Comparison of ENCODE assay signal across 22 mouse cellular contexts in the genomic region with DNA sequence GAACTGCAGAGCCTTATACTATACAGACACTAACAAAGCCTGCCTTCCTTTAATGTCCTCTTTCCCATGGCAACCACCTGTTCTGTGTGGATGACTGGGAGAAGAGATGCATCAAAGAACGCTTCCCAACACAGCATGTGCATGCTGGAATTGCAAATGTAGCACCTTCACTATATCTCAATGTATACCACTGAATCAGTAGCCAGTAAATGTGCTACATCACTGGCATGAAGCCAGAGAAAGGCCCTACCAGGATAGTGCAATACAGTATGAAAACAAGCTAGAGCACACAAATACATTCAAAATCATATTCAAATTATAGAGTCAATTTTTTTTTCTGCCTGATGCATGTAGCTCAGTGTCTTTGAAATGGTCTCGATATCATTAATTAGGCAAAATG. TPM values are rescaled to one million over a fixed set of nuclear protein-coding genes. Genes with fewer than 3 reads are reported as not detected.
DNase-seq lines count a peak whose midpoint lies in the region; ATAC-seq and TF ChIP-seq lines count a peak whose summit lies in the region.
"Had no signal": no experiment of that assay in that cellular context is flagged by ENCODE, and none has a peak within 500 bp of the region (broad histone marks: within the 10 kb centered on the region; RNA-seq: fewer than 3 reads in every experiment).

No protein-coding gene starts in this region.

- H3K9me3 ChIP-seq in forebrain, embryonic 14.5 days (replicated peaks; ENCODE audit: control insufficient read depth, low read length): no peaks in the 10 kb centered on the region
- no peaks in the 10 kb centered on the region for H3K9me3 ChIP-seq in forebrain, embryonic 15.5 days
- H3K9me3 ChIP-seq in lung, embryonic 14.5 days (ENCODE audit: low read depth, low read length): no peaks in the 10 kb centered on the region
- no peaks in the 10 kb centered on the region for H3K9me3 ChIP-seq in lung, postnatal 0 days (ENCODE audit: low read length)
- no peaks in the 10 kb centered on the region for H3K9me3 ChIP-seq in midbrain, embryonic 15.5 days
- no peaks in the 10 kb centered on the region for H3K9me3 ChIP-seq in midbrain, postnatal 0 days (ENCODE audit: low read length)
- H3K9me3 ChIP-seq: embryonic facial prominence, embryonic 10.5 days; embryonic facial prominence, embryonic 12.5 days; forebrain, embryonic 12.5 days had no signal

- H3K36me3 ChIP-seq in forebrain, embryonic 14.5 days (ENCODE audit: control insufficient read depth, insufficient read depth, low read length): no peaks in the 10 kb centered on the region
- H3K36me3 ChIP-seq in forebrain, embryonic 15.5 days: no peaks in the 10 kb centered on the region
- no peaks in the 10 kb centered on the region for H3K36me3 ChIP-seq in lung, embryonic 14.5 days (ENCODE audit: insufficient read depth)
- no peaks in the 10 kb centered on the region for H3K36me3 ChIP-seq in lung, postnatal 0 days (ENCODE audit: insufficient read depth, low read length)
- H3K36me3 ChIP-seq in midbrain, embryonic 15.5 days (replicated peaks): no peaks in the 10 kb centered on the region
- no peaks in the 10 kb centered on the region for H3K36me3 ChIP-seq in midbrain, postnatal 0 days (ENCODE audit: insufficient read depth, low read length)
- H3K36me3 ChIP-seq: embryonic facial prominence, embryonic 10.5 days; embryonic facial prominence, embryonic 12.5 days; forebrain, embryonic 12.5 days had no signal

- ATAC-seq in forebrain, embryonic 14.5 days: no peak
- ATAC-seq in forebrain, embryonic 15.5 days (replicated peaks): no peak
- no peak for ATAC-seq in lung, embryonic 14.5 days (ENCODE audit: insufficient read depth)
- no peak for ATAC-seq in lung, postnatal 0 days
- 0 out of 2 replicates have a peak, but pooled peaks have one; percentile 62 for ATAC-seq in midbrain, embryonic 15.5 days (replicated peaks)
- no peak for ATAC-seq in midbrain, postnatal 0 days (ENCODE audit: low FRiP score)
- ATAC-seq: forebrain, postnatal 0 days had no signal

- H3K4me3 ChIP-seq in forebrain, embryonic 14.5 days (ENCODE audit: low read depth, low read length): no peak overlapping the region
- no peak overlapping the region for H3K4me3 ChIP-seq in forebrain, embryonic 15.5 days
- H3K4me3 ChIP-seq in lung, embryonic 14.5 days (ENCODE audit: low read depth, low read length): no peak overlapping the region
- H3K4me3 ChIP-seq in lung, postnatal 0 days (ENCODE audit: low read depth, low read length): no peak overlapping the region
- H3K4me3 ChIP-seq in midbrain, embryonic 15.5 days: no peak overlapping the region
- H3K4me3 ChIP-seq in midbrain, postnatal 0 days (ENCODE audit: low read depth, low read length): no peak overlapping the region
- H3K4me3 ChIP-seq: embryonic facial prominence, embryonic 10.5 days; embryonic facial prominence, embryonic 12.5 days; forebrain, embryonic 12.5 days had no signal

- H3K27ac ChIP-seq in forebrain, embryonic 14.5 days (ENCODE audit: low read depth, low read length): no peak overlapping the region
- no peak overlapping the region for H3K27ac ChIP-seq in forebrain, embryonic 15.5 days (replicated peaks)
- no peak overlapping the region for H3K27ac ChIP-seq in lung, embryonic 14.5 days (ENCODE audit: low read depth)
- no peak overlapping the region for H3K27ac ChIP-seq in lung, postnatal 0 days (ENCODE audit: low read length)
- H3K27ac ChIP-seq in midbrain, embryonic 15.5 days: no peak overlapping the region
- no peak overlapping the region for H3K27ac ChIP-seq in midbrain, postnatal 0 days (ENCODE audit: low read depth, low read length)
- H3K27ac ChIP-seq: embryonic facial prominence, embryonic 10.5 days; embryonic facial prominence, embryonic 12.5 days; forebrain, embryonic 12.5 days had no signal

- no peaks in the 10 kb centered on the region for H3K27me3 ChIP-seq in forebrain, embryonic 14.5 days (replicated peaks; ENCODE audit: control insufficient read depth, insufficient read depth, low read length)
- no peaks in the 10 kb centered on the region for H3K27me3 ChIP-seq in forebrain, embryonic 15.5 days
- no peaks in the 10 kb centered on the region for H3K27me3 ChIP-seq in lung, embryonic 14.5 days (ENCODE audit: insufficient read depth, low read length)
- H3K27me3 ChIP-seq in lung, postnatal 0 days (replicated peaks; ENCODE audit: insufficient read depth, low read length): no peaks in the 10 kb centered on the region
- H3K27me3 ChIP-seq in midbrain, embryonic 15.5 days (replicated peaks): no peaks in the 10 kb centered on the region
- no peaks in the 10 kb centered on the region for H3K27me3 ChIP-seq in midbrain, postnatal 0 days (ENCODE audit: insufficient read depth, low read length)
- H3K27me3 ChIP-seq: embryonic facial prominence, embryonic 12.5 days; forebrain, embryonic 12.5 days had no signal

- TF ChIP-seq POLR2A in brain, embryonic 14.5 days (IDR thresholded peaks at IDR 0.05; ENCODE audit: borderline replicate concordance, extremely low read depth, insufficient read depth, insufficient read length, poor library complexity, severe bottlenecking): no peak

- no peak overlapping the region for H3K4me2 ChIP-seq in forebrain, embryonic 14.5 days (ENCODE audit: low read length)
- H3K4me2 ChIP-seq in forebrain, embryonic 15.5 days (replicated peaks): no peak overlapping the region
- no peak overlapping the region for H3K4me2 ChIP-seq in lung, embryonic 14.5 days
- no peak overlapping the region for H3K4me2 ChIP-seq in lung, postnatal 0 days (replicated peaks; ENCODE audit: low read depth, low read length)
- H3K4me2 ChIP-seq in midbrain, embryonic 15.5 days: no peak overlapping the region
- H3K4me2 ChIP-seq in midbrain, postnatal 0 days (ENCODE audit: low read depth, low read length, poor library complexity, severe bottlenecking): no peak overlapping the region
- H3K4me2 ChIP-seq: embryonic facial prominence, embryonic 12.5 days; forebrain, embryonic 12.5 days had no signal

- no peak overlapping the region for H3K9ac ChIP-seq in forebrain, embryonic 14.5 days (ENCODE audit: low read length)
- H3K9ac ChIP-seq in forebrain, embryonic 15.5 days (replicated peaks): no peak overlapping the region
- H3K9ac ChIP-seq in lung, embryonic 14.5 days: no peak overlapping the region
- H3K9ac ChIP-seq in lung, postnatal 0 days (replicated peaks; ENCODE audit: low read depth): no peak overlapping the region
- no peak overlapping the region for H3K9ac ChIP-seq in midbrain, embryonic 15.5 days
- no peak overlapping the region for H3K9ac ChIP-seq in midbrain, postnatal 0 days (replicated peaks; ENCODE audit: low read length, poor library complexity, severe bottlenecking)
- H3K9ac ChIP-seq: embryonic facial prominence, embryonic 12.5 days; forebrain, embryonic 12.5 days; forebrain, postnatal 0 days had no signal

- no peak for TF ChIP-seq EP300 in lung, postnatal 0 days (IDR thresholded peaks at IDR 0.05)

- no peaks in the 10 kb centered on the region for H3K4me1 ChIP-seq in forebrain, embryonic 14.5 days (ENCODE audit: control insufficient read depth, insufficient read depth, low read length)
- no peaks in the 10 kb centered on the region for H3K4me1 ChIP-seq in forebrain, embryonic 15.5 days
- no peaks in the 10 kb centered on the region for H3K4me1 ChIP-seq in lung, embryonic 14.5 days (ENCODE audit: insufficient read depth)
- H3K4me1 ChIP-seq in lung, postnatal 0 days (ENCODE audit: insufficient read depth, low read depth, low read length): no peaks in the 10 kb centered on the region
- no peaks in the 10 kb centered on the region for H3K4me1 ChIP-seq in midbrain, embryonic 15.5 days
- no peaks in the 10 kb centered on the region for H3K4me1 ChIP-seq in midbrain, postnatal 0 days (ENCODE audit: insufficient read depth, low read length)
- H3K4me1 ChIP-seq: embryonic facial prominence, embryonic 10.5 days; embryonic facial prominence, embryonic 12.5 days; forebrain, embryonic 12.5 days had no signal

- WGBS in forebrain, embryonic 14.5 days: 72% methylated on average over 2 of the region's 2 CpGs
- WGBS in forebrain, embryonic 15.5 days: 75% methylated on average over 2 of the region's 2 CpGs
- 80% methylated on average over 2 of the region's 2 CpGs for WGBS in lung, embryonic 14.5 days
- 82% methylated on average over 2 of the region's 2 CpGs for WGBS in lung, postnatal 0 days
- 59% methylated on average over 2 of the region's 2 CpGs for WGBS in midbrain, embryonic 15.5 days
- 57% methylated on average over 2 of the region's 2 CpGs for WGBS in midbrain, postnatal 0 days

- TF ChIP-seq CTCF in lung, embryonic 14.5 days (IDR thresholded peaks at IDR 0.05; ENCODE audit: low read depth): no peak
- no peak for TF ChIP-seq CTCF in lung, postnatal 0 days (IDR thresholded peaks at IDR 0.05)
- no peak for TF ChIP-seq CTCF in midbrain, postnatal 0 days (IDR thresholded peaks at IDR 0.05)
- no peak for TF ChIP-seq CTCF in brain, embryonic 14.5 days (IDR thresholded peaks at IDR 0.05; ENCODE audit: borderline replicate concordance, extremely low read depth, insufficient read depth, insufficient read length)

- DNase-seq in forebrain, embryonic 14.5 days (ENCODE audit: low spot score): peak; percentile 14
- peak; percentile 2 for DNase-seq in lung, embryonic 14.5 days
- no peak for DNase-seq in lung, postnatal 0 days (ENCODE audit: low spot score)
- DNase-seq in midbrain, postnatal 0 days (ENCODE audit: low spot score): no peak
- DNase-seq in brain, embryonic 14.5 days (ENCODE audit: low read depth): peak; percentile 40
- no peak for DNase-seq in spleen, postnatal 14 days (ENCODE audit: low spot score in 2 of 2)
- DNase-seq: adrenal gland, adult 2 months; adrenal gland, postnatal 10 days; adrenal gland, postnatal 25 days; cerebellum, adult 11-12 months; cerebellum, adult 2 months; cerebellum, adult 9-10 months; cerebellum, postnatal 10 days; cerebellum, postnatal 25 days; forebrain, postnatal 0 days had no signal

RNA-seq across cellular contexts. Expression of a gene that starts 29.7 kb away (rescaled TPM):
- polyA plus RNA-seq in forebrain, embryonic 14.5 days (2014; fragmentation: Nextera tagmentation; extraction: Ambion mirVana): 5.0 and 8.5 TPM in 2 replicates
- 8.7 and 9.1 TPM in 2 replicates for polyA plus RNA-seq in forebrain, embryonic 15.5 days (2015; fragmentation: Nextera tagmentation; extraction: Ambion mirVana)
- 0.07 and 0.12 TPM in 2 replicates for polyA plus RNA-seq in lung, embryonic 14.5 days (2014; fragmentation: Nextera tagmentation; extraction: Ambion mirVana)
- 0.11 and 0.21 TPM in 2 replicates for polyA plus RNA-seq in lung, postnatal 0 days (2015; fragmentation: Nextera tagmentation; extraction: Ambion mirVana)
- 22.8 and 25.7 TPM in 2 replicates for polyA plus RNA-seq in midbrain, embryonic 15.5 days (2015; fragmentation: Nextera tagmentation; extraction: Ambion mirVana)
- 87.1 and 101 TPM in 2 replicates for total RNA-seq in midbrain, postnatal 0 days (2014; rRNA removed)
- polyA plus RNA-seq in midbrain, postnatal 0 days (2015; fragmentation: Nextera tagmentation; extraction: Ambion mirVana): 24.3 and 29.3 TPM in 2 replicates
- polyA plus RNA-seq in brain, embryonic 14.5 days (2012; rRNA removed): 5.7 and 11.5 TPM in 2 replicates
- total RNA-seq: MEL had no signal
- polyA plus RNA-seq: C2C12 had no signal

Comparison
In these comparisons a context has a peak if more than half of its experiments do, and no peak if none do; other contexts are left out.
1. DNase-seq: peak in forebrain, embryonic 14.5 days (single experiment), lung, embryonic 14.5 days (single experiment) and brain, embryonic 14.5 days (single experiment); none in lung, postnatal 0 days (single experiment), midbrain, postnatal 0 days (single experiment) and spleen, postnatal 14 days (0 of 2).